Mouse (Mus musculus) c-Kit-positive CD71-positive TER-119-negative erythroid progenitor cells, embryonic 14.5 days (primary cell): ENCODE results near the gene Mrgprg.

Experiments
- DNase-seq: peaks from one replicate; pipeline ENCODE4 v3.0.0-alpha.2; 2013; ENCODE audit warnings: low read depth

Mrgprg gene

DNA sequence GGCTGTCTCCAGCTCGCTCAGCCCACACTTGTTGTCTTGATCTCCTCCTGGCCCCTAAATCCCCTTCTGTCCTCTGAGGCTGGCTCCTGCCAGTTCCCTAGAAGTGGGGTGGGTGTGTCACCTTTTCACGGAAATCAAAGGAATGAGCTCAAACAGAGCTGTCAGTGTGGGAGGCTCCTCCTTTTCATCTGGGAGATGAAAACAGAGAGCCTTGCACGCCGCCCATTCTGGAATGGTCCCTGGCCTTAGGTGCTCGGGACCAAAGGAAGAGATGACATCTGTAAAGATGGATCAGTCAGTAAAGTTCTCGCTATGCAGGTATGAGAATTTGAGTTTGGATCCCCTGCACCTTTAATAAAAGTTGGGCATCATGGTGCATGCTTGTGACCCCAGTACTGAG, at the start of gene Mrgprg:
Mrgprg (minus strand) TSS at position 101 of the 400 bp plus-strand sequence.
- DNase-seq = no peak

- no peak for DNase-seq
Observed at GRCm38 (mm10) chr7:143808909-143809308, 42.1 kb upstream of the Mrgprg start.

DNA sequence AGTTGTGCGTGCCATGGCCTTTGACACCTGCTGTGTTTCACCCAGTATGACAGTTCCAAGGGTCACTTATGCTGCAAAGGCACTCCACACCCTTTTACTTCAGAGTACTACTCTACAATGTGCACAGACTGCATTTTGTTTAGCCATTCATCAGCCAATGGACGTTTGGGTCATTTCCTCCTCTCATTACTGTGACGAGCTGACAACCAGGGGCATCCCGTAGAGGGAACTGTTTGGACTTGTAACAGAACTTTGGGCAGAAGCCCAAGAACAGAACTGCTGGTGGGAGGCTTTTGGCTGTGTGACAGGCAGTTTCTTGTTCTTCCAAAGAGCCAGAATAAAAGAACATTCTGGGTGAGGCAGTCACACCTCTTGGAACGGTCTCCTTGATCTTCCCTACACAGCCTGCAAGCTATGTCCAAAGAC, 38.4 kb upstream of the Mrgprg start:
- DNase-seq = no peak

- DNase-seq = no peak
Observed at GRCm38 (mm10) chr7:143801195-143802065, 34.6 kb upstream of the Mrgprg start.

- no peak for DNase-seq
Observed at GRCm38 (mm10) chr7:143800770-143801169, 34.0 kb upstream of the Mrgprg start.

DNA sequence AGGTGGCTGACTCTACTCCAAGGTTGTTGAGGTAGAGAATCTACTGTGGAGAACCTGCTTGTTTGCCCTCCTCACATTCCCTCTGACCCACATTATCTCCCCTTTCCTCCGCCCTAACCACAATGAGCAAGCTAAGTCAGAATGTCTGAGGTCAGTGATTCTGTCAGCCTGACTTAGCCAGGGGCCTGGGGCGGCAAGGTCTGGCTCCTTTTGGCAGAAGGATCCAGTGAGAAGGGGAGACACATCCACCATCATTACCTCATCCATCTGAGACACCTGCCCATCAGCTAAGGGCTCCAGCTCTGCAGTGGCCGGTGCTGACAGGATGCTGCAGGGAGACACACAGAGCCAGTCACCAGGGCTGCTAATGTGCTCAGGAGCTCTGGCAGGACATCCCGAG, 32.0 kb upstream of the Mrgprg start:
- no peak for DNase-seq

GRCm38 (mm10) chr7:143793121-143793520, 26.3 kb upstream of the Mrgprg start:
- peak; percentile 13 for DNase-seq

- no peak for DNase-seq
Observed at GRCm38 (mm10) chr7:143792336-143792985, 25.7 kb upstream of the Mrgprg start.

DNA sequence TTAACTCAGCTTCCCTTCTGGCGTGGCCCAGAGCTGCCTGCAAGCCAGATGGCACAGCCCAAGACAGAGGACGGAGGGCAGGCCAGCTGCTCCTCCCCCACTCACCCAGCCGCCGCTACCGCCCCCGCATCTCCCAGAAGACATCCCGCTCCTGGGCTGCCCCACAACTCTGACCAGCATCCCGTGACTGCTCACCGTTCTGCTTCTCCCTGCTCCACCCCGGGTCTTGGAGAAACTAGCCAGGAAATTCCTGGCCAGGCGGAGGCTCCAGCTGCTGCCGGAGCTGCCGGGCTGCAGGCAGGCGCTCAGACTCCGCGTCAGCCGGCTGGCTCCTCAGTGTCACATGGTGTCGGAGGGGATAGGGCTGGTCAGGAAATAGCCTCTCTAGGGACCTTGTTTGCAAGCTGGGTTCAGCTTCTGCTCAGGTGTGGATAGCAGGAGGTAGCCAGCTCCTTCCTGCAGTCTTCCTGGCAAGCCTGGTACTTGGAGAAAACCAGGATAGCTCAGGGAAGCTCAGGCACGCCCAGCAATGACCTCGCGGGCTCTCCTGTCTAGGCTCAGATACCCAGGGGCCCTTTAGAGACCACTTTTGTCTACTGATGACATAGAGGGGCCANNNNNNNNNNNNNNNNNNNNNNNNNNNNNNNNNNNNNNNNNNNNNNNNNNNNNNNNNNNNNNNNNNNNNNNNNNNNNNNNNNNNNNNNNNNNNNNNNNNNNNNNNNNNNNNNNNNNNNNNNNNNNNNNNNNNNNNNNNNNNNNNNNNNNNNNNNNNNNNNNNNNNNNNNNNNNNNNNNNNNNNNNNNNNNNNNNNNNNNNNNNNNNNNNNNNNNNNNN, 17.4 kb upstream of the Mrgprg start, which contains the start of gene Mrgpre:
Mrgpre (minus strand) TSS at position 505 of the 834 bp plus-strand sequence.
- DNase-seq = no peak

- DNase-seq = no peak
Observed at GRCm38 (mm10) chr7:143783378-143783995, 16.7 kb upstream of the Mrgprg start.

- no peak for DNase-seq
Observed at GRCm38 (mm10) chr7:143777375-143777774, 10.6 kb upstream of the Mrgprg start.

- no peak for DNase-seq
Observed at GRCm38 (mm10) chr7:143776137-143776536, 9.3 kb upstream of the Mrgprg start.

- DNase-seq = no peak
Observed at GRCm38 (mm10) chr7:143769461-143769860, 2.7 kb upstream of the Mrgprg start.

DNA sequence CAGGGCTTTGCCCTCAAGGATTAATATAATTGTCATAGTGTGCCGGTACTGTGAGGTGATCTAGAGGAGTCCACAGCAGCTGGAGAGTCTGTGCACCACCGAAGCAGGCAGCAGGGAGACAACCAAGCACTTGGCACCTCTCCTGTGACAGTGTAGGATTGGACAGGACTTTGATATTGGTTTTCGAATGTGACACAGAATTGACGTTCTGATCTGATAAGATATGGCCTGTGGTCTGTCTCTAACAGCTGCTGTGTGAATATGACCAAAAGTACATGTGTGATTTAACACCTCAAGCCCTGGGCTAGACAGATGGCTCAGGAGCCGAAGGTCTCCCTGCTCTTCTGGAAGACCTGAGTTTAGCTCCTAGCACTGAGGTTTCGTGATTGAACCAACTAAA, 1.5 kb upstream of the Mrgprg start:
- no peak for DNase-seq

GRCm38 (mm10) chr7:143764876-143765530, 1.8 kb downstream of the Mrgprg start:
- no peak for DNase-seq

- no peak for DNase-seq
Observed at GRCm38 (mm10) chr7:143763794-143764193, 3.0 kb downstream of the Mrgprg start.

- DNase-seq = no peak
Observed at GRCm38 (mm10) chr7:143758956-143759355, 7.8 kb downstream of the Mrgprg start.

GRCm38 (mm10) chr7:143757696-143758095, 9.1 kb downstream of the Mrgprg start:
- no peak for DNase-seq

- DNase-seq = peak; percentile 38
Observed at GRCm38 (mm10) chr7:143757027-143757390, 9.8 kb downstream of the Mrgprg start.

DNA sequence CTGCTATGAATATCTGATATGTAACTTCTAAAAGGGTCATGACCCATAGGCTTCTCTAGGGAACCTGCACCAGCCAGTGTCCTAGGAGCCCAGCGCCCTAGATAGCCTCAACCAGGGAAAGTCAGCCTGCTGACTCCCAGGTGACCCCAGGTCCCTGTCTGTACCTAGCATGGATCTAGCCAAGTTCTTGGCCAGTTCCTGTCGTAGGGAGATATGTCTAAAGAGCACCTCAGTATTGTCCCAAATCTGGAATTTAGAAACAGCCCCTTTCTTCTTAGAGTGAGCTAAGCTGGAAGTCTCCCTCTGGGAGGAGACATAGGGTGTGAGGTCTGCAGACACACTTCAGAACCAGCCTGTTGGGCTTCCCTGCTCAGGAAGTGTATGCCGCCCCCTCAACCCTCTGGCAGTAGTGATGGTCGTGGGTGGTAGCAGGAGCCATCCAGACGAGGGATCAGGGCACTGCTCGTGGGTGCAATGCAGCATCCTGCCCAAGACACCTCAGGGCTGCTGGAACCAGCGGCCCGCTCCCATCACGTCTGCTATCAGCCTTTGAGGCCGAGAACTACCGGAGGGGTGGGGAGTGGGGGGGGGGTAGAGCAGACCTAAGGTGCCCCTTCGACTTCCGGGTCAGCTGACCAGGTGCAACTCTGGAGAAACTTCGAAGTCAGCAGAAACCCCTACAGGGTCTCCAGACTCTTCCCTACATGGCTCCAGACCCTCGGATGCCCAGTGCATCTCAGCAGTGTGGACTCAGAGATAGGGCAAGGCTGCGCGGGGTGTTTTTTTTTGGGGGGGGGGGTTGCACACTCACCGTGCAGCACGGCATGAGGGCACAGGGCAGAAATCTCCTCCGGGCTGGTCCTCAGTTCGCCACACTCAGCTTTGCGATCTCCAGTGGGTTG, 10.4 kb downstream of the Mrgprg start, which contains the start of gene Osbpl5:
Osbpl5 (minus strand) TSS at position 861 of the 902 bp plus-strand sequence.
- no peak for DNase-seq
